Mouse (Mus musculus) cerebellum, postnatal 4 days (tissue): Measurements from ENCODE around the gene Ccl24.
"Not testable (repeated sequence)": the region's sequence is repeated elsewhere in the genome, so short reads cannot be mapped to it uniquely, and the experiment has no call there.

ENCODE experiments used
- DNase-seq, 2 experiments: peaks; one replicate each; pipeline ENCODE4 v3.0.0; 2022; ENCODE audit warnings: low spot score in 2 of 2, mixed read lengths in 1 of 2

Gene Ccl24

DNA sequence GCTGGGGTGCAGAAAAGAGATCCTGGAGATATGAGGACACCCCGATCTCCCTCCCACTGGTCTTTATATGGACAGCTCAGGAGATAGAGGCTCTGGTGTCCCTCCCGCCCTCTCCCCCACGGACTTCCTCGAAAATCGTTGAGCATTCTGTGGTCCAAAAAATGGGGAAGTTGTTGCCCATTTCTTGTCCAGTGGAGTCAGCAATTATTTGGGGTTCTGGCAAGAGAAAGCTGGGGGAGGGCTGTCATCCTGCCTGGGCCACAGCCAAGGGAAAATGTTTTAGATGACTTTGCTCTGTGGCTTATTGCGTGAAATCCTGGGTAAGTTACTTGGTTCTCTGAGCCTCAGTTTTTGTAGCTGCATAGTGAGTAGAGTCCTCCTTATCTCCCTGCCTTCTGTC is at the start of gene Ccl24:
Gene Ccl24 (minus strand): TSS at position 44 of the 400 bp plus-strand sequence.
- DNase-seq, result no peak

DNA sequence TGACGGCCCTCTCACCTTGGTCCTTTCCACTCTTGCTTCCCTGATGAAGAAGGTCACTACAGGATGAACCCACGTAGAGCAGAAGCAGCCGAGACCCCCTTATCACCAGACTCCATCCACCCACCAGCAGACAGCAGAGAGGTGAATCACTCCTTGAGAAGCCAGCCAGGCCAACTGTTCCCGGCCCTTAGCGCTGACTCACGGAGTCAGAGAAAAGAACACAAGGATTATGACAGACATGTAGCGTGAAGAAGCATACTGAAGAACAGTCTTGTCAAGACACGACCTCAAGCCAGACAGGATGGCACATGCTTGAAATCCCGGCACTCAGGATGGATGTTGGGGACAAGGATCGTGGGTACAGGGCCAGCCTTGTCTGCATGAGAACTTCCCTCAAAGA is 48.9 kb upstream of the Ccl24 start:
- DNase-seq, result no peak

DNA sequence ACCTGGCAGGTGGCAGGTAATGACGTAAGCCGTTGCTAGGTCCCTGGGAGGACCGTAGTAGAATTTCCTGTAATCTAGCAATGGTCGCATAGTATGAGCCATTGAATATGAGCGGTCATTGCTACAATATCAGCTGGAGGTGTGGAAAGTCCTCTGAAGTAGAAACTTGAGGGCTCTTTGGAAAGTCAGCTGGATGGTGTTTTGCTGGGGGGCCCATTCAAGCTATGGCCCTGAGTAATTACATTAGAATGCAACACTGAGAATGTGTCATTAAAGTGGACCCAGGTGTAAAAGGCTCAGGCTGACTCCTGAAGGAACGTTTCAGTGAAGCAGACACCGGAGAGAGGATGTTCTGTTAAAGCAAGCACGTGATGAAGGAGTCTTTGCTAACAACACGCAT is 47.7 kb upstream of the Ccl24 start:
- DNase-seq, result no peak

DNA sequence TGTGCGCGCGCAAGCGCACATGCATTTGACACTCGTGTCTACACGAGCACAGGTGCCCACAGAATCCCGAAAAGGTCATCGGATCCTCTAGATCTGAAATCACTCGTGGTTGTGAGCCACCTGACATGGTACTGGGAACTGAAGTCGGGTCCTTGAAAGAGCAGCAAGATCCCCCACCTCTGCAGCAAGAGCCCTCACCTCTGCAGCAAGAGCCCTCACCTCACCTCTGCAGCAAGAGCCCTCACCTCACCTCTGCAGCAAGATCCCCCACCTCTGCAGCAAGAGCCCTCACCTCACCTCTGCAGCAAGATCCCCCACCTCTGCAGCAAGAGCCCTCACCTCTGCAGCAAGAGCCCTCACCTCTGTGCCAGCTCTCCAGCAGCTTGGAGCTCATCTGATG is 46.9 kb upstream of the Ccl24 start:
- not testable (repeated sequence) for DNase-seq

DNA sequence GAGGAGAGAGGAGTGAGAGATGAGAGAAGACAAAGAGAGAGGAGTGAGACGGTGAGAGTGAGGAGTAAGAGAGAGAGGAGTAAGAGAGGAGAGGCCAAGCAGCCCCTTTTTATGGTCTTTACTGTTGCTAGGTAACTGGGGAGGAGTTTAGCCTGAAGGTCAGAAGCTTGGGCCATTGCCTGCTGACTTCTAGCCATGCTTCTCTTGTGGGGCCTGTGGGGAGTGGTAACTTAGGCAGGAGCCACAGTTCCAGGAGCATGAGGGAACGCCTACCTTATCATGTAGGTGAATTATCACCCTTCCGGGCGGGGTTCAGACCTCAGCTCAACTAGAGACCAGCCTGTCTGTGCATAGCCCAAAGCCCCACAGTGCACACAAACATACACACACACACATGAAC is 36.9 kb upstream of the Ccl24 start:
- no peak for DNase-seq

DNA sequence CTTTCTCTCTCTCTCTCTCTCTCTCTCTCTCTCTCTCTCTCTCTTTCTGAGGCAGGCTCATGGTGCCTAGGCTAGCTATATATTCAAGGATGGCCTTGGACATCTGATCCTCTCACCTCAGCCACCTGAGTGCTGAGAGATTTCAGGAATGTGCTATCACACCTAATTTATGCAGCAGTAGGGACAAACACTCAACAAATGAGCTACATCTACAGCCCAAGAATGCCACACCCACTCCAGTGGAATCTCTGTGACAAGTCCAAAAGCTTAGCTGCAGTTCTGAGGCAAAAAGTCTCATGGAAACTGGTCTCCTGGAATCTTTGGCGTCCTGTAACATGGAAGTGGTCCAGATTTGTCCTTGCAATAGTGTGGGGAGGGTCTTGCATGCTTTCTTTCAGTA is 34.7 kb upstream of the Ccl24 start:
- no peak for DNase-seq

DNA sequence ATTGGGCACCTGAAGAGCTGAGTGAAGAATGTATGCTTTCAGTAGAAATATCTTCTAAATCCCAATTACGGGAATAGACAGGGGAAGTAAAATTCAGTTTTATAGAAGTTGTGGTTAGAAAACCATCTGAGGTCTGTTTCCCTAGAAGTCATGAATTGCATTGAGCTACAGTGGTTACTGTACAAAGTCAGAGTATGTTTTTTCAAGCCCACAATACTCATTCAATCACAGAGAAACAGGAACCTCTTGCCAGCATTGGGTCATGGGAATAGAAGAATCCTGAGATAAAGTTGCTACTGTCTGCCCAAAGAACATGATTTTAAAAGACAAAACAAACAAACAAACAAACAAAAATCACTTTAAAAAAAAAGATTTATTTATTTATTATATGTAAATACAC is 33.9 kb upstream of the Ccl24 start:
- not testable (repeated sequence) for DNase-seq

DNA sequence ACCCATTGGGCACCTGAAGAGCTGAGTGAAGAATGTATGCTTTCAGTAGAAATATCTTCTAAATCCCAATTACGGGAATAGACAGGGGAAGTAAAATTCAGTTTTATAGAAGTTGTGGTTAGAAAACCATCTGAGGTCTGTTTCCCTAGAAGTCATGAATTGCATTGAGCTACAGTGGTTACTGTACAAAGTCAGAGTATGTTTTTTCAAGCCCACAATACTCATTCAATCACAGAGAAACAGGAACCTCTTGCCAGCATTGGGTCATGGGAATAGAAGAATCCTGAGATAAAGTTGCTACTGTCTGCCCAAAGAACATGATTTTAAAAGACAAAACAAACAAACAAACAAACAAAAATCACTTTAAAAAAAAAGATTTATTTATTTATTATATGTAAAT is 31.8 kb upstream of the Ccl24 start:
- DNase-seq, result not testable (repeated sequence)

DNA sequence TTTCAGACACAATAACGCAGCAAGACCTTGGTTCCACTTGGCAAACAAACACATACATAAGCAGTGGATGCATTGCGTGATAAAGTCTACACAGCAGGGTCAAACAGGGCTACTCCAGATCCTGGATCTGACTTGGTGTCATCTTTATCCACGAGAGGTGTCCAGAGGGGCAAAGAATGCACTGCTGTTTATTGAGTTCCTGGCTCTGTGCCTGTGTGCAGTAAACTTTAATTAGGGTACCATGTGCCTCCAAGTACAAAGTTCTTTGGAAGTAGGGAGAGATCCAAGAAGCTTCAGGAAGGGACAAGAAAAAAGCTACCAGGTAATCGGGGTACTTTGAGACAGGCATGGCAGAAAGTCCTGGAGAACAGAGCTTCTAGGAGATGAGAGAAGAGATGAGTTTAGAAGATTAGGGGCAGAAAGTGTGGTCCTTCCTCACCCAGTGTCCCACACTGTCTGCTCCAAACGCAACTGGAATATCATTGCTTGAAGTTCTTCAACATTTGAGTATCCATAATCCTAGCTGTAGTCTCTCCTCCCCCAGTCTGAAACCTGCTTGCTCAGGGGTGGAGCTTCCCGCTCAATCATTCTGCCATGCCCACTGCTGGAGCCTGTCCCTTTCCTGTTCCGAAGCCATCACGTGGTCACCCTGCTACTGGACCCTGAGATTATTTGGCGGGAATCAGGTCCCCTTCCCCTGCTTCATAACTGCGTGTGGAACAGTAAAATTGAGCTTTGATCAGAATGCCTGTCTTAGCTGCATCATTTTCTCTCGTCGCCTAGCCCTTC is 17.3 kb upstream of the Ccl24 start:
- no peak for DNase-seq

DNA sequence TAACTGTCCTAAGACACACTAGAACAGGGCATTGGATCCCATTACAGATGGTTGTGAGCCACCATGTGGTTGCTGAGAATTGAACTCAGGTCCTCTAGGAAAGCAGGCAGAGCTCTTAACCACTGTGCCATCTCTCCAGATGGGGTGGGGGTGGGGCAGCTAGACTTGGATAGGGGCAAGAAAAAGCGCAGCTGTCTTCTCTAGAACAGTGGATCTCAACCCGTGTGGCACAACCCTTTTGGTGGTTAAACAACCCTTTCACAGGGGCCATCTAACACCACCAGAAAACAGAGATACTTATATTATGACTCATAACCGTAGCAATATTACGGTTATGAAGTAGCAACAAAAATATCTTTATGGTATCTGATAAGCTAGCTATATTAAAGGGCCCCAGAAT is 14.9 kb upstream of the Ccl24 start:
- no peak for DNase-seq

DNA sequence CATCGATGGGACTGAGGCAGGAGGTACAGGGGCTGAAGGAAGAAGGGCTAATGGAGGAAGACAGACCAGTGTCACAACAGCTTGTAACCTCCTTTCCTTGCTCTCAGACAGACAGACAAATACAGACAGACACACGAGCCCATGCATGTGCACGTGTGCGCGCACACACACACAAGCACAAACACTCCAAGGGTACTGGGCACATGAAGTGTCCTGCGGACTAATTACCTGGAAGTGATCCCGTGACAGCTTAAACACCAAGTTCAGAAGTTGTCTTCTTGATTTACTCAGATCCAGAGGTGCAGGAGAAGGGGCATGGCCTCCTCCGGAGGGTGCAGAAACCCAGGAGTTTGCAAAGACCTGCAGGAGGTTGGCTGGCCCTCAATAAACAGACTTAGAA is 12.8 kb upstream of the Ccl24 start:
- DNase-seq, result no peak

DNA sequence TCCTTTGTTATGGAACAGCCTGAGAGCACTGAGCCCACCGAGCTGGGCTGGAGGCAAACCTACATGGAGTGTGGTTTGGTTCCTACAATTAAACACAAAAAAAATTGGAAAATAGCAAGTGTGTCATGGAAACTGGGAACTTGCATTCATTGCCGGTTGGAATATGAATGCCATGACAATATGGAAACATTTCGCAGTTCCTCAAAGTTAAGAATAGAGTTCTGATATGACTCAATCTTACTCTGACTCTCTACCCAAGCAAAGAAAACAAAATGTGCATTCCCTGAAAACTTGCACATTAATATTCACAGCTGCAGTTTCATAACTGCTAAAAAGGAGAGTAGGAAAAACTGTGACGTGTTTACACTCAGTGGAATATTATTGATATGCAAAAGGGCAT is 9.5 kb upstream of the Ccl24 start:
- DNase-seq, result no peak

DNA sequence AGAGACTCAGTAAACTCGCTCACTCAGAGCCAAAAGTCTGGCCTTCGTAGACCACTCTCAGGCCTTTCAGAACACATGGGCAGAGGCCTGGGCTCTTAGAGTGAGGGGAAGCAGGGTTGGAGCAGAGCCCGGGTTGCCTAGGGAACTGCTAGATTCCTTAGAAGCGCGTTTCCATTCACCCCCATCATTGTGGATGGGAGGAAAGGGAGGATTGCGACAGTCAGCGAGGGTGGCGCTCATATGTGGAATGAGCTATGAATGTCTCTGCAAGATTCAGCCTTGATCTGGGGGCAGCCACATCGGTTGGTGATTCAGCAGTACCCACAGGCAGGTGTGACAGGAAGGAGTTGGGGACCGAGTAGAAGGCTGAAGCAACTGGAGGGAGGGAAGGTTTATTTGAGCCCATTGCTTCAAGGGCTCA is 6.5 kb upstream of the Ccl24 start:
- peak in 1 of 2 experiments; percentile 23 for DNase-seq

DNA sequence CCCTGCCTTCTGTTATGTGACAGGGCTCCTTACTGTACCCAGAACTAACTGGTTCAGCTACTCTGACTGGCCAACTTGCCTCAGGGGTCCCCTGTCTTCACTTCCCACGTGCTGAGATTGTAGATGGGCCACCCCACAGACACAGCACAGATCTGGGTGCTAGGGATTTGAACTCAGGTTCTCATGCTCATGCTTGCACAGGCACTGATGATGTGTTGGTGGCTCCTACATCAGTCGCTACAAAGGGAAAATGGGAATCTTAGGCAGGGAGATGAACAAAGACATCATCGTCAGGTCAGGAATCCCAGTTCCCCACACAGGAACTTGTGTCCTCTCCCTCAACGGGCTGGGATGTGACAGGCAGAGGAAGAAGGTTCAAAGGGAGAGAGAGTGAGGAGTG is 3.2 kb upstream of the Ccl24 start:
- DNase-seq, result no peak

DNA sequence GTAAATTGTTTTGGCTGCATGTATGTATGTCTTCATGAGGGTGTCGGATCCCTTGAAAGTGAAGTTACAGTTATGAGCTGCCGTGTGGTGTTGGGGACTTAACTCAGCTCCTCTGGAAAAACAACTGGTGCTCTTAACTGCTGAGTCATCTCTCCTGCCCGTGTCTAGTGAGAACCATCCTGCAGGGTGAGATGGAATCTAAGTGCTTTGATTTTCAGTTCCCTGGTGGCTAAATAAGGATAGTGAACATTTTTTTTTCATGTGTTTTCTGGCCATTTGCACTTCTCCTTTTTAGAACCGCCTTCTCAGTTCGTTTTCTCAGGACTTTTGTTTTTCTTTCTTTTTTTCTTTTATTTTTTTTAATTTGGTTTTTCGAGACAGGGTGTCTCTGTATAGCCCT is 4.2 kb downstream of the Ccl24 start:
- DNase-seq, result no peak

DNA sequence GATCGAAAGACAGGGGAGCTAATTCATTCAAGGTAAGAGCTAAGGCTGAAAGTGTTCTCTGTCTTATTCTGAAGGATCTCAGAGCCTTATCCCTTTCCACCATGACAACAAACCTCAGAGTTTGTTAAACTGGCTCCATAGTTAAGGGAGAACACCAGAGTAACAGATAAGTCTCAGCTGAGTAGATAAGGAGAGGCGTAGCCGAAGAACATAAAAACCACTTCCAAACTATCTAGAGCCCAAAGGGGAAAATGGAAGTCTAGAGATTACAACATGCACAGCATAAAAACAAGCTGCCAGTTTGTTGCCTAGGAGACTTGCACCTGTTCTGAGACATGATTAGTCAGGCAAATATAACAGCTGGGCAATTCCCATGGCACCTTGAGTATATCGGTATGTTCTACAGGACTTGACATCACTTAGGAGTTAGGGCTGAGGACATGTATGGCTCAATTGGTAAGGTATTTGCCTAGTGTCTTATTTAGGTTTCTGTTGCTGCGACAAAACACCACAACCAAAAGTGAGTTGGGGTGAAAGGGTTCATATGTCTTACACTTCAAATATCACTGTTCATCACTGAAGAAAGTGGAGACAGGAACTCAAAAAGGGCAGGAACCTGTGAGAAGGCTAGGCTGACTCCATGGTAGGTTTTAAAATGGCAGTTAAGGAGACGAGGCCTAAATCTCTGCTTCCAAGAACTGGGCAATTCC is 5.1 kb downstream of the Ccl24 start:
- DNase-seq, result no peak

DNA sequence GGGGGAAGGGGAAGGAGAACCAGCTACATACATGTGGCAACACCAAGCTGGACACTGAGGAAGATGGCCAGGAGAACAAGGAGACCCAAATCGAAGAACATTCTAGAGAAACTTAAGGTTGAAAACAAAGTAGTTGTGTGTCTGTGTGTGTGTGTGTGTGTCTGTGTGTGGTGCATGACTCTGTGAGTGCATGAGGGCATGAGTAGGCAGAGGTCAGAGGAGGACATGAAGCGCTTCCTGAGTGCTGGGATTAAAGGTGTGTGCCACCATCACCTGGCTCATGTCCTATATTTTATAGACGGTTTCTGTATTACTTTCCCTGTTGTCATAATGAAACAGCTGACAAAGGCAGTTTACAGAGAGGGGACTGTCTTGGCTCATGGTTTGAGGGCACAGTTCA is 9.4 kb downstream of the Ccl24 start, which contains the start of gene Ccl26:
Gene Ccl26 (minus strand): TSS at position 101 of the 400 bp plus-strand sequence.
- DNase-seq, result no peak

DNA sequence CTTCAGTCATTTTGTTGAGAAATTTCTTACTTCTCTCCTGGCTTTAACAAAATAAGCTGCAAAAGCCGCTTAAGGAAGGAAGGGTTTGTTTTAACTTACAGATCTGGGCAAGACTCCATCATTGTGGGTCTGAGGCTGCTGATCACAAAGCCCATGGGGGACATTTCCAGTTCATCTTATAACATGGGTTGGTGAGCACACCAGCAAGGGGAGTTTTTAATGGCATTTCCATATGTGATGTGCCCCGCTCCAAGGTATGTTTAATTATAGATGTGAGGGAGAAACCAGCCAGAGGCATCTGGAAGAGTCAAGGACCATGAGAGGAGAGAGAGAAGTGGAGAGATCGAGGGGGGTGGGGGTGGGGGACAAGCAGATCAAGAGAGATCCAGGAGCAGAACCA is 15.2 kb downstream of the Ccl24 start:
- DNase-seq, result no peak

DNA sequence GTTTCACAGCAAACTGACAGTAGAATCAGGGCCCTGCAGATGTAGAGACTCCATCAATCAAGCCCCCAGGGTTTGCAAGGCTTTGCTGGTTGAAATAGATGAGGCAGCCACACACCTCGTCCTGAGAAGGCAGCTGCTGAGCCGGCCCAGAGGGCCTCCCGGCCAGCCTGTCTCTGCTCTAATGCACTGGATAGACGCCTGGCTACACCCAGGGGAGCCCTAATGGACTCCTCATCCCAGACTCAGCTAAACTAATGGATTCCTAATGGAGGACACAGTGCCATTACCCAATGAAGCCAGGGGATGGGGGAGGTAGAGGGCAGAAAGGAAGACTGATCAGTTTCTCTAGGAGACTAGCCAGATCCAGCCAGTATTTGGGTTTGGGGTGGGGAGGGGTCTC is 15.8 kb downstream of the Ccl24 start:
- no peak for DNase-seq

DNA sequence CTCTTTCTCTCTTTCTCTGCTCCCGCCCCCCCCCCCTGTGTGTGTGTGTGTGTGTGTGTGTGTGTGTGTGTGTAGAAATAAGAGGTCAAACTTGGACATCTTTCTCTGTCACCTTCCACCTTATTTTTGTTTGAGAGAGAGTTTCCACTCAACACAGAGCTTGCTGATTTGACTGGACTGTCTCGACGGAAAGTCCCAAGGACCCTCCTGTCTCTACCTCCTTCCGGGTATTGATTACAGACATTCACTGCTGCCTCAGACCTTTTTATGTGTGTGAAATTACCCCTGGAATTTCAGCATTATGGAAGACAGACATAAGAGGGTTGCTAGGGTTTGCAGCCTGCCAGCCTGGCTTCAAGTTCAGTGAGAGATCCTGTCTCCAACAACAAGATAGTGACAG is 16.6 kb downstream of the Ccl24 start:
- DNase-seq, result no peak

DNA sequence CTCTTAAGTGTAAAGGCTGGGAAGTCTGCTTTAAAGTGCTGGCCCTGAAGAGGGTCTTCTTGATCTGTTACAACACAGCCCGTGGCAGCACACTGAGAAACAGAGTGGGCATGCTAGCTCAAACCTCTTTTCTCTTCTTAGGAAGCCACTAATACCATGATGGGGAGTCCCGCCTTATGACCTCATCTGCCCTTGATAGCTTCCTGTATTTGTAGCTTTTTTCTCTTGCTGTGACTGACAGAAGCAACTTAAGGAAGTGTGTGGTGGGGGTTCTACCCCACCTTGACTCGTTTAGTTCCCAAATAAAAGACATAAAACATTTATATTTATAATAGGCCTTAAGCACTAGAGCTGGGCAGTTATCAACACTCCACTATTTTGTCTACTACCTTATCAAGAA is 21.3 kb downstream of the Ccl24 start:
- DNase-seq, result no peak

DNA sequence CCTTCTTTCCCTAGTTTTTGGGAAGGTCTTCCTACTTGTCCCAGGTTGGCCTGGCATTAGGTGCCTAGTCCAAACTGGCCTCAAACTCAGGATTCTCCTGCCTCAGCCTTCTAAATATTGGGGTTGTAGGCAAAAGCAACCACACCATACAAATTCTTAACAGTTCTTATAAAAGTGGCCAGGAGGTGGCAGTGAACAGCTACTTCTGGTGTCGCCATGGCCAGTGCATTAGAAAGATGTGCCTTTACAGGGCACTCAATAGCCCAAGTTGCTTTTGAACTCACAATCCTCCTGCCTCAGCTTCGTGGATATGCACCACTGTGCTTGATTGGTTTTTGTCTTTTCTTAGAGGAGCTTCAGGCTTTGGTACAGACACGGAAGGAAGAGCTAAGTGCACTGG is 21.9 kb downstream of the Ccl24 start:
- DNase-seq, result no peak

DNA sequence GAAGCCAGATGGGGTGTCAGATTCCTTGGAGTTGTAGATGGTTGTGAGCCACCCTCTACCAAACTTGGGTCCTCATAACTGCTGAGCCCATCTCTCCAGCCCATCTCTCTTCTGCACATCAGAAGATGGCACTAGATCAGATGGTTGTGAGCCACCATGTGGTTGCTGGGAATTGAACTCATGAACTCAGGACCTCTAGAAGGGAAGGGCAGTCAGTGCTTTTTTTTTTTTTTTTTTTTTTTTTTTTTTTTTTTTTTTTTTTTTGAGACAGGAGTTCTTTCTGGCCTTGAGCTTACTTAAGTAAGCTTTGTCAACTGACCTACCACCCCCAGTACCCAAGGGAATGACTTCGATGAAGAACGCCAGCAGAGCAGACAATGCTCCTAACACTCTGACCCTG is 24.9 kb downstream of the Ccl24 start:
- no peak for DNase-seq
